Mouse (Mus musculus) heart, embryonic 15.5 days (tissue): ENCODE measurements around the gene Gm6408. TPM values are rescaled to one million over a fixed set of nuclear protein-coding genes. Genes with fewer than 3 reads are reported as not detected.
"Not testable (repeated sequence)": the region's sequence is repeated elsewhere in the genome, so short reads cannot be mapped to it uniquely, and the experiment has no call there.

Experiments used
- ATAC-seq: fragments of 200-750 bp; cut with Nextera tagmentation; replicated peaks from 2 replicates; pipeline ENCODE4 v1.8.0; 2017; ENCODE audit warnings: low read depth, moderate TSS enrichment; ENCODE audit not compliant: insufficient number of reproducible peaks, insufficient read depth, low FRiP score
- H3K27ac ChIP-seq: fragments of 300-500 bp; sonication (generic); 2 replicates; pipeline ENCODE4 v1.5.1; 2015; ENCODE audit warnings: mild to moderate bottlenecking, inconsistent platforms
- H3K27me3 ChIP-seq: fragments of 300-500 bp; sonication (generic); 2 replicates; pipeline ENCODE4 v1.6.1; 2015; ENCODE audit warnings: inconsistent platforms
- H3K36me3 ChIP-seq: fragments of 300-500 bp; sonication (generic); 2 replicates; pipeline ENCODE4 v1.6.1; 2015; ENCODE audit warnings: mild to moderate bottlenecking, inconsistent platforms
- H3K4me1 ChIP-seq: fragments of 300-500 bp; sonication (generic); replicated peaks from 2 replicates; pipeline ENCODE4 v1.6.1; 2015; ENCODE audit warnings: inconsistent platforms
- H3K4me2 ChIP-seq: fragments of 300-500 bp; sonication (generic); 2 replicates; pipeline ENCODE4 v1.6.1; 2015; ENCODE audit warnings: inconsistent platforms, mild to moderate bottlenecking, moderate library complexity
- H3K4me3 ChIP-seq: fragments of 300-500 bp; sonication (generic); 2 replicates; pipeline ENCODE4 v1.5.1; 2015; ENCODE audit warnings: mild to moderate bottlenecking, inconsistent platforms
- H3K9ac ChIP-seq: fragments of 300-500 bp; sonication (generic); 2 replicates; pipeline ENCODE4 v1.6.1; 2015; ENCODE audit warnings: mild to moderate bottlenecking, inconsistent platforms
- H3K9me3 ChIP-seq: fragments of 300-500 bp; sonication (generic); replicated peaks from 2 replicates; pipeline ENCODE4 v1.6.1; 2016; ENCODE audit warnings: inconsistent platforms
- WGBS: fragments of 180-500 bp; shearing (Covaris S2); methylation state at CpG from one replicate; pipeline ENCODE4 v1.1.7; 2015; ENCODE audit warnings: mixed read lengths; 5-methylcytosine and 5-hydroxymethylcytosine counted together
- polyA plus RNA-seq: library from polyadenylated mRNA; unstranded; fragments of >200 nt; fragmentation: Nextera tagmentation; extraction: Ambion mirVana; gene quantifications from 2 replicates; pipeline ENCODE4 v1.2.1, GENCODE M21; 2015

The Gm6408 gene
- polyA plus RNA-seq, 1 experiment from 2014 or later: not detected

DNA sequence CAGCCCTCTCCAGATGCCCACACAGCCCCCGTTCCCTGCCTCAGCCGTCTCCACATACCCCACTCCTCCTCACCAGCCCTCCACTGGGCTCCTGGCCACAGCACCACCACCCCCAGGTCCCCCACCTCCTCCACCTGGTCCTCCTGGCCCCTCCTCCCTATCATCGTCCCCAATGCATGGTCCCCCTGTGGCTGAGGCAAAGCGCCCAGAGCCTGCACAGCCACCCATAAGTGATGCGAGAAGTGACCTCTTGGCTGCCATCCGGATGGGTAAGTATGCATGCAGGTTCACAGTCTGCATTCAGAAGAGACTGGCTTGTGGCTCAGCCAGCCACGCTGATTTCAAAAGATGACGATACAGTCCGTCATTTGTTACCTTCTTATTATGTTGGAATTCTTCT, 13.5 kb upstream of the Gm6408 start:
- H3K4me3 ChIP-seq: no peak overlapping the region
- H3K9ac ChIP-seq: no peak overlapping the region
- H3K36me3 ChIP-seq: no peaks in the 10 kb centered on the region
- 89% methylated on average over 9 of the region's 9 CpGs for WGBS
- H3K27me3 ChIP-seq: no peaks in the 10 kb centered on the region
- H3K4me1 ChIP-seq: no peaks in the 10 kb centered on the region
- no peak overlapping the region for H3K27ac ChIP-seq
- 0 out of 2 replicates have a peak, but pooled peaks have one; percentile 43 for ATAC-seq
- no peak overlapping the region for H3K4me2 ChIP-seq
- no peaks in the 10 kb centered on the region for H3K9me3 ChIP-seq

DNA sequence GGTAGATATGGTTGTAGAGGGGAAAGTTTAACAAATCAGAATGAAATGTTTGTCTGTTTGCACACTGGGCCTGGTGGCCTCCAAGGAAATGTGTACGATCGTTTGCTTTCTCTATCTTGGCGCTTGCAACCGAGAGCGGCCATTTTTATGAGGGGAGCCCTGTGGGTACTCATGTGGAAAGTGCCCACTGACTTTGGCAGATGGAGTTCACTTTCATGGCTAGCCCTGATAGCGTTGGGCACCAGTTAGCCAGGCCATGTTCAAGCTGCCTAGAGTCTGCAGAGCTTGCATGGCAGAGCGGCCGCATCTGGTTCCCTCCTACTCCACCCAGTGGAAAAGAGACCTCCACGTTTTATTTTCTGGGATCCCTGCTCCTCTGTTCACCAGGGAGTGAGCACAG, 10.9 kb upstream of the Gm6408 start:
- WGBS: 78% methylated on average over 9 of the region's 9 CpGs

DNA sequence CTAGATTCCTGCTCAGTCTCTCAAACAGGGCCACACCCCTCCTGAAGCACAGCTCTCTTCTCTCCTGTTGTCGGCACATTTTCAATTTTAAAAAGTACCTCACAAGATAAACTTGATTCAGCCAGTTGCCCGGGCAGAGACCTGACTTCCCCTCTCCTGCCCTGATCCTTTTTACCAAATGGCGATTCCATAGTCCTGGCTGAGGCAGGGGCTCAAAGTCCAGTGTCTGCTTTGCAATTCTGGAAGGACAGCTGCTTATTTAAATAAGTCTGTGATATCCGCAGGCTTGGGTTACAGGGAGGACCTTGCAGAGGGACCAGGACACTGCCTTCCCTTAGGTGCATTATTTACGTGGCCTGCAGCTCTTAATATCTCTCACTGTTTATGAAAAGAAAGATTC, 10.5 kb upstream of the Gm6408 start:
- no peak for ATAC-seq
- H3K27ac ChIP-seq: no peak overlapping the region
- 76% methylated on average over 5 of the region's 5 CpGs for WGBS

More for the DNA sequence above, 10.9 kb upstream of the Gm6408 start:
- no peak overlapping the region for H3K4me2 ChIP-seq
- no peaks in the 10 kb centered on the region for H3K9me3 ChIP-seq
- H3K36me3 ChIP-seq: no peaks in the 10 kb centered on the region
- no peak overlapping the region for H3K4me3 ChIP-seq
- H3K4me1 ChIP-seq: no peaks in the 10 kb centered on the region
- no peaks in the 10 kb centered on the region for H3K27me3 ChIP-seq
- no peak overlapping the region for H3K9ac ChIP-seq
- H3K27ac ChIP-seq: no peak overlapping the region
- no peak for ATAC-seq

DNA sequence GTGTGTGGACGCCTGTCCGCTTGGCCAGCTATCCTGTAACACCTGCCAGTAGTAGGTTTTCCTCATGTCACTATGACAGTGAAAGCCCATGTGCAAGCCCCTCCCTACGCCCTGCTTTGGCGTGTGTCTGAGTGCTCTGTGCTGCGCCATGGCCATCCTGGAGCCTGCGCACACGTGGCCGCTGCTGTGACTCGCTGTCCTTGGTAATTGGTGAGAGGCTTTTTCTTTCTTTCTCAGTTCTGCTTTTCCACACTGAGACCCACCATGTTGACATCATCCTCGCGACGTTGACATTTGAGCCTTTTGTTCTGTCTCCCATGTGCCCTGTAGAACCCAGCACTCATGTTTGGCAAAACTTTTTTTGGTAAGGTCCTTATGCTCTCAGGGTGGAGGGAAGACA, 9.9 kb upstream of the Gm6408 start:
- no peak for ATAC-seq
- 85% methylated on average over 12 of the region's 12 CpGs for WGBS

More for the DNA sequence above, 10.5 kb upstream of the Gm6408 start:
- H3K36me3 ChIP-seq: no peaks in the 10 kb centered on the region
- H3K9ac ChIP-seq: no peak overlapping the region
- H3K4me3 ChIP-seq: no peak overlapping the region
- H3K4me1 ChIP-seq: no peaks in the 10 kb centered on the region
- no peak overlapping the region for H3K4me2 ChIP-seq
- H3K27me3 ChIP-seq: no peaks in the 10 kb centered on the region
- H3K9me3 ChIP-seq: no peaks in the 10 kb centered on the region

DNA sequence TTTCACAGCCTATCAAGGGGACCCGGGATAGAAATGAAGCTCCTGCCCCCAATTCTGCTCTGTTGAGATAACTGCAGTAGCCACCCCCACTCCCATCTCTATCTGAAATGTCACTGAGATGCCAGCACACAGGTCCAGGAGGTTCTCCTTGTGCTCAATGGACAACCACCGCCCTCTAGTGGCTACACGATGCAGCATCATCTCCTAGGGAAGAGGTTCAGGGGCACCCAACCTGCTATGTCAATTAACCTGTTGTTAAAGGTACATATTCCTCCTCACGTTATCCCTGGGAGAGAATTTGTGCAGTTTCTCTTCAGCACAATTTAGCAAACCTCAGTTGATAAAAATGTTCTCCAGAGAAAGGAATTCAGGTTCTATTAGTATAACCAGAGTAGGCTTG, 2.2 kb upstream of the Gm6408 start:
- WGBS: 5% methylated on average over 4 of the region's 4 CpGs
- not testable (repeated sequence) for ATAC-seq

More for the DNA sequence above, 9.9 kb upstream of the Gm6408 start:
- no peaks in the 10 kb centered on the region for H3K9me3 ChIP-seq
- H3K4me3 ChIP-seq: no peak overlapping the region
- H3K27me3 ChIP-seq: no peaks in the 10 kb centered on the region
- no peak overlapping the region for H3K9ac ChIP-seq
- H3K4me2 ChIP-seq: no peak overlapping the region
- no peaks in the 10 kb centered on the region for H3K4me1 ChIP-seq
- no peaks in the 10 kb centered on the region for H3K36me3 ChIP-seq
- no peak overlapping the region for H3K27ac ChIP-seq

DNA sequence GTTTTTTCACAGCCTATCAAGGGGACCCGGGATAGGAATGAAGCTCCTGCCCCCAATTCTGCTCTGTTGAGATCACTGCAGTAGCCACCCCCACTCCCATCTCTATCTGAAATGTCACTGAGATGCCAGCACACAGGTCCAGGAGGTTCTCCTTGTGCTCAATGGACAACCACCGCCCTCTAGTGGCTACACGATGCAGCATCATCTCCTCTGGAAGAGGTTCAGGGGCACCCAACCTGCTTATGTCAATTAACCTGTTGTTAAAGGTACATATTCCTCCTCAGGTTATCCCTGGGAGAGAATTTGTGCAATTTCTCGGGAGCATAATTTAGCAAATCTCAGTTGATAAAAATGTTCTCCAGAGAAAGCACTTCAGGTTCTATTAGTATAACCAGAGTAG, 7.2 kb downstream of the Gm6408 start:
- not testable (repeated sequence) for H3K4me1 ChIP-seq, ATAC-seq, H3K4me3 ChIP-seq, H3K27ac ChIP-seq, H3K4me2 ChIP-seq, H3K36me3 ChIP-seq, H3K9ac ChIP-seq, H3K27me3 ChIP-seq, H3K9me3 ChIP-seq
- 10% methylated on average over 3 of the region's 4 CpGs for WGBS

More for the DNA sequence above, 2.2 kb upstream of the Gm6408 start:
- not testable (repeated sequence) for H3K4me3 ChIP-seq, H3K36me3 ChIP-seq, H3K9me3 ChIP-seq, H3K9ac ChIP-seq, H3K4me2 ChIP-seq, H3K27ac ChIP-seq, H3K27me3 ChIP-seq, H3K4me1 ChIP-seq

DNA sequence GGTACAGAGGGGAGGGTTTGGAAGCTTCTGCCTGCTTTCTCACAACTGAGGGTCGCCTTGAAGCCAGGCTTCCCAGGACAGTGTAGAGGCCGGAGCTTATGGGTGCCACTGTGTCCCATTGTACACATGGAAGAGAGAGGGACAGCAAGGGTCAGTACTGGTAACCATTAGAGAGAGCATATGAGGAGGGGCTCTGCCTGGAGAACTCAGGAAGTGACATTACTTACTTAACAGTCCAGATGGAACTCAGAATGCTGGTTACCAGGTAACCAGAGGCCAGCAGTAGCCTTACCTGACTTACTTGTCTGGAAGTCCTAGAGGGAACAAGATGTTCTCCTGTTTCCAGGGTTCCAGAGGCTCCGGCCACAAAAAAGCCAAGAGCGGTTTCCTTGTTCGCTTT, 9.3 kb downstream of the Gm6408 start, which contains the start of gene Gm6370:
Gene Gm6370, plus strand, starts transcription at position 301 of the 400 bp plus-strand sequence.
- H3K27me3 ChIP-seq, H3K4me1 ChIP-seq, H3K4me2 ChIP-seq, H3K9me3 ChIP-seq, H3K36me3 ChIP-seq, H3K4me3 ChIP-seq, H3K27ac ChIP-seq, H3K9ac ChIP-seq, ATAC-seq: not testable (repeated sequence)
- no CpG with 5 or more reads among the region's 5 CpGs for WGBS

DNA sequence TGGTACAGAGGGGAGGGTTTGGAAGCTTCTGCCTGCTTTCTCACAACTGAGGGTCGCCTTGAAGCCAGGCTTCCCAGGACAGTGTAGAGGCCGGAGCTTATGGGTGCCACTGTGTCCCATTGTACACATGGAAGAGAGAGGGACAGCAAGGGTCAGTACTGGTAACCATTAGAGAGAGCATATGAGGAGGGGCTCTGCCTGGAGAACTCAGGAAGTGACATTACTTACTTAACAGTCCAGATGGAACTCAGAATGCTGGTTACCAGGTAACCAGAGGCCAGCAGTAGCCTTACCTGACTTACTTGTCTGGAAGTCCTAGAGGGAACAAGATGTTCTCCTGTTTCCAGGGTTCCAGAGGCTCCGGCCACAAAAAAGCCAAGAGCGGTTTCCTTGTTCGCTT, 20.3 kb downstream of the Gm6408 start, which contains the start of gene 4930449I24Rik:
Gene 4930449I24Rik, plus strand, starts transcription at position 301 of the 400 bp plus-strand sequence.
- H3K4me2 ChIP-seq, H3K9me3 ChIP-seq, H3K4me3 ChIP-seq, H3K9ac ChIP-seq, ATAC-seq, H3K27me3 ChIP-seq, H3K27ac ChIP-seq, H3K4me1 ChIP-seq, H3K36me3 ChIP-seq: not testable (repeated sequence)
- whole genome bisulfite sequencing: no CpG with 5 or more reads among the region's 5 CpGs

DNA sequence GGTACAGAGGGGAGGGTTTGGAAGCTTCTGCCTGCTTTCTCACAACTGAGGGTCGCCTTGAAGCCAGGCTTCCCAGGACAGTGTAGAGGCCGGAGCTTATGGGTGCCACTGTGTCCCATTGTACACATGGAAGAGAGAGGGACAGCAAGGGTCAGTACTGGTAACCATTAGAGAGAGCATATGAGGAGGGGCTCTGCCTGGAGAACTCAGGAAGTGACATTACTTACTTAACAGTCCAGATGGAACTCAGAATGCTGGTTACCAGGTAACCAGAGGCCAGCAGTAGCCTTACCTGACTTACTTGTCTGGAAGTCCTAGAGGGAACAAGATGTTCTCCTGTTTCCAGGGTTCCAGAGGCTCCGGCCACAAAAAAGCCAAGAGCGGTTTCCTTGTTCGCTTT, 32.1 kb downstream of the Gm6408 start, which contains the start of gene Gm3402:
Gene Gm3402, plus strand, starts transcription at position 301 of the 400 bp plus-strand sequence.
- not testable (repeated sequence) for H3K9ac ChIP-seq, H3K4me2 ChIP-seq, ATAC-seq, H3K36me3 ChIP-seq, H3K4me1 ChIP-seq, H3K9me3 ChIP-seq, H3K27me3 ChIP-seq, H3K4me3 ChIP-seq, H3K27ac ChIP-seq
- WGBS: 84% methylated on average over 2 of the region's 5 CpGs

DNA sequence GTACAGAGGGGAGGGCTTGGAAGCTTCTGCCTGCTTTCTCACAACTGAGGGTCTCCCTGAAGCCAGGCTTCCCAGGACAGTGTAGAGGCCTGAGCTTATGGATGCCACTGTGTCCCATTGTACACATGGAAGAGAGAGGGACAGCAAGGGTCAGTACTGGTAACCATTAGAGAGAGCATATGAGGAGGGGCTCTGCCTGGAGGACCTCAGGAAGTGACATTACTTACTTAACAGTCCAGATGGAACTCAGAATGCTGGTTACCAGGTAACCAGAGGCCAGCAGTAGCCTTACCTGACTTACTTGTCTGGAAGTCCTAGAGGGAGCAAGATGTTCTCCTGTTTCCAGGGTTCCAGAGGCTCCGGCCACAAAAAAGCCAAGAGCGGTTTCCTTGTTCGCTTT, 43.7 kb downstream of the Gm6408 start, which contains the start of gene Gm3404:
Gene Gm3404, plus strand, starts transcription at position 301 of the 400 bp plus-strand sequence.
- not testable (repeated sequence) for H3K9ac ChIP-seq, H3K4me2 ChIP-seq, H3K27me3 ChIP-seq, H3K4me1 ChIP-seq, H3K9me3 ChIP-seq, H3K36me3 ChIP-seq, H3K4me3 ChIP-seq, ATAC-seq, H3K27ac ChIP-seq
- WGBS: 92% methylated on average over 3 of the region's 3 CpGs
